Mouse (Mus musculus) brain, embryonic 14.5 days (tissue): ENCODE measurements at regions not wholly inside any gene's neighbourhood (a gene's known extent, or its start where the extent isn't known, plus 50 kb on each side); places are given as distances from the start of the nearest gene placed in this dataset.

Source experiments
- CTCF ChIP-seq: fragments of 200-500 bp; IDR thresholded peaks from 2 replicates; pipeline ENCODE4 v1.5.1; 2012; ENCODE audit warnings: inconsistent platforms, mild to moderate bottlenecking, moderate library complexity, borderline replicate concordance; ENCODE audit not compliant: insufficient read depth, insufficient read length; ENCODE audit errors: extremely low read depth
- POLR2A ChIP-seq: fragments of 200-500 bp; IDR thresholded peaks from 2 replicates; pipeline ENCODE4 v1.6.1; 2012; ENCODE audit warnings: mild to moderate bottlenecking, inconsistent platforms, borderline replicate concordance; ENCODE audit not compliant: poor library complexity, insufficient read depth, insufficient read length, severe bottlenecking; ENCODE audit errors: extremely low read depth

DNA sequence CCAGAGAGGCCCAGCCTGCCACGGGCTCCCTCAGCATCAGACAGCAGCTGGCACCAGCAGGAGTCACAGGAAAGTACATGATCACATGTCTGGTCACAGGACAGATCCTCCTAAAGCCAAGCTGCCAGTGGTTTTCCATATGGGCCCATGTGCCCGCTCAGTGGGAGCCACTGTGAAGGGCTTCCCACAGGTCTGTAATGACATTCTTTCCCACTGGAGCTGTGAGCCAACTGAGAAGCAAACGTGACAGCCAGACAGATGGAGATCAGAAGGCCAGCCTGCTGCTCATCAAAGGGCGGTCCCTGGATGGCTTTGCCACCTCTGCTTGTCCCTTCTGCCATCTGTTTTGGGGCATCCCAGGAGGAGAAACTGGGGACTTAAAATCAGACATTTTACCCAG lies 121.8 kb upstream of the Kcnj6 start:
- no peak for TF ChIP-seq CTCF
- no peak for TF ChIP-seq POLR2A
